Comparison of ENCODE assay signal across 32 mouse cellular contexts in genomic region chr5:46666250-46666649, GRCm38 (mm10).
DNase-seq lines count a peak whose midpoint lies in the region; ATAC-seq and TF ChIP-seq lines count a peak whose summit lies in the region.
"Had no signal": no experiment of that assay in that cellular context is flagged by ENCODE, and none has a peak within 500 bp of the region (broad histone marks: within the 10 kb centered on the region; RNA-seq: fewer than 3 reads in every experiment).

No protein-coding gene starts in this region.

- no peaks in the 10 kb centered on the region for H3K4me1 ChIP-seq in neural tube, embryonic 11.5 days (ENCODE audit: control insufficient read depth, insufficient read depth, low read length)
- H3K4me1 ChIP-seq: embryonic facial prominence, embryonic 15.5 days; forebrain, embryonic 15.5 days; heart, embryonic 13.5 days; neural tube, embryonic 15.5 days; stomach, embryonic 15.5 days had no signal

- H3K4me3 ChIP-seq in neural tube, embryonic 11.5 days (ENCODE audit: low read depth, low read length): no peak overlapping the region
- H3K4me3 ChIP-seq: embryonic facial prominence, embryonic 15.5 days; forebrain, embryonic 15.5 days; gastrocnemius, adult 2 months; heart, adult 2 months; heart, embryonic 13.5 days; neural tube, embryonic 15.5 days; stomach, embryonic 15.5 days had no signal

- no peak for TF ChIP-seq POLR2A in brain, embryonic 14.5 days (IDR thresholded peaks at IDR 0.05; ENCODE audit: borderline replicate concordance, extremely low read depth, insufficient read depth, insufficient read length, poor library complexity, severe bottlenecking)

- ATAC-seq in neural tube, embryonic 11.5 days (ENCODE audit: insufficient read depth, low FRiP score, low TSS enrichment): no peak
- ATAC-seq: CD4-positive, CD25-positive, alpha-beta regulatory T cell, adult 4 months; forebrain, embryonic 15.5 days; intestine, postnatal 0 days had no signal

- H3K9me3 ChIP-seq in neural tube, embryonic 11.5 days (ENCODE audit: control insufficient read depth, low read length): no peaks in the 10 kb centered on the region
- H3K9me3 ChIP-seq: embryonic facial prominence, embryonic 15.5 days; forebrain, embryonic 15.5 days; heart, embryonic 13.5 days; neural tube, embryonic 15.5 days; stomach, embryonic 15.5 days had no signal

- TF ChIP-seq CTCF in brain, embryonic 14.5 days (IDR thresholded peaks at IDR 0.05; ENCODE audit: borderline replicate concordance, extremely low read depth, insufficient read depth, insufficient read length): no peak

- H3K27ac ChIP-seq in neural tube, embryonic 11.5 days (ENCODE audit: low read depth, low read length): no peak overlapping the region
- H3K27ac ChIP-seq: embryonic facial prominence, embryonic 15.5 days; forebrain, embryonic 15.5 days; gastrocnemius, adult 2 months; heart, adult 2 months; heart, embryonic 13.5 days; hindbrain, embryonic 14.5 days; liver, embryonic 14.5 days; macrophage; neural tube, embryonic 15.5 days; stomach, embryonic 15.5 days had no signal

- no peak overlapping the region for H3K9ac ChIP-seq in neural tube, embryonic 11.5 days (ENCODE audit: low read length)
- H3K9ac ChIP-seq: embryonic facial prominence, embryonic 15.5 days; forebrain, embryonic 15.5 days; heart, embryonic 13.5 days; hindbrain, embryonic 14.5 days; liver, embryonic 14.5 days; neural tube, embryonic 15.5 days; stomach, embryonic 15.5 days had no signal

- 27% methylated on average over 3 of the region's 3 CpGs for WGBS in neural tube, embryonic 11.5 days

- no peak overlapping the region for H3K4me2 ChIP-seq in neural tube, embryonic 11.5 days (ENCODE audit: low read depth)
- H3K4me2 ChIP-seq: embryonic facial prominence, embryonic 15.5 days; forebrain, embryonic 15.5 days; heart, embryonic 13.5 days; hindbrain, embryonic 14.5 days; neural tube, embryonic 15.5 days; stomach, embryonic 15.5 days had no signal

- H3K27me3 ChIP-seq in neural tube, embryonic 11.5 days (ENCODE audit: control insufficient read depth, insufficient read depth, low read length): no peaks in the 10 kb centered on the region
- H3K27me3 ChIP-seq: embryonic facial prominence, embryonic 15.5 days; forebrain, embryonic 15.5 days; heart, embryonic 13.5 days; neural tube, embryonic 15.5 days; stomach, embryonic 15.5 days had no signal

- H3K36me3 ChIP-seq in neural tube, embryonic 11.5 days (ENCODE audit: control insufficient read depth, insufficient read depth, low read length): no peaks in the 10 kb centered on the region
- H3K36me3 ChIP-seq: embryonic facial prominence, embryonic 15.5 days; forebrain, embryonic 15.5 days; heart, embryonic 13.5 days; neural tube, embryonic 15.5 days; stomach, embryonic 15.5 days had no signal

- peak; percentile 3 for DNase-seq in layer of hippocampus, adult 11-12 months (ENCODE audit: low spot score)
- no peak for DNase-seq in layer of hippocampus, adult 8-10 months (ENCODE audit: low spot score in 2 of 2)
- peak; percentile 10 for DNase-seq in neural tube, embryonic 11.5 days (ENCODE audit: low spot score)
- no peak for DNase-seq in neural tube, embryonic 10.5 days (ENCODE audit: extremely low spot score, low spot score)
- DNase-seq in brain, embryonic 14.5 days (ENCODE audit: low read depth): peak; percentile 51
- peak; percentile 16 for DNase-seq in gonadal fat pad, adult 2 months (ENCODE audit: low read depth)
- no peak for DNase-seq in adrenal gland, adult 18-20 months (ENCODE audit: low spot score in 2 of 2)
- DNase-seq: adrenal gland, postnatal 36 days; cerebellum, adult 8-10 months; cerebellum, postnatal 25 days; gastrocnemius, adult 2 months; gastrocnemius, postnatal 36 days; heart, adult 2 months; heart, postnatal 10 days; kidney, adult 9 months; kidney, postnatal 14 days; layer of hippocampus, postnatal 36 days; liver; lung, adult 2 months; lung, postnatal 10 days; retina, postnatal 1 day; thymus, postnatal 14 days had no signal

Comparison
In these comparisons a context has a peak if more than half of its experiments do, and no peak if none do; other contexts are left out.
1. DNase-seq: peak in layer of hippocampus, adult 11-12 months (single experiment), neural tube, embryonic 11.5 days (single experiment), brain, embryonic 14.5 days (single experiment) and gonadal fat pad, adult 2 months (single experiment); none in layer of hippocampus, adult 8-10 months (0 of 2), neural tube, embryonic 10.5 days (single experiment) and adrenal gland, adult 18-20 months (0 of 2).